Mouse (Mus musculus) heart, embryonic 14.5 days (tissue): ENCODE measurements around the gene Adi1. TPM values are rescaled to one million over a fixed set of nuclear protein-coding genes. Genes with fewer than 3 reads are reported as not detected.

ENCODE experiments used
- ATAC-seq: fragments of 200-750 bp; cut with Nextera tagmentation; 2 replicates; pipeline ENCODE4 v1.8.0; 2017; ENCODE audit warnings: low read depth, moderate TSS enrichment; ENCODE audit not compliant: insufficient number of reproducible peaks, insufficient read depth, low FRiP score
- H3K27ac ChIP-seq, 2 experiments: fragments of 200-500 bp in 1 of 2; fragments of 300-500 bp in 1 of 2; sonication (generic) in 1 of 2; replicated peaks in 1 of 2; 2 replicates each; pipeline ENCODE4 v1.5.1; 2012 to 2014; ENCODE audit warnings: low read depth in 2 of 2, low read length in 2 of 2, control low read depth in 1 of 2, mild to moderate bottlenecking in 1 of 2, mixed read lengths in 1 of 2; ENCODE audit not compliant: control insufficient read depth in 1 of 2, insufficient read depth in 1 of 2
- H3K27me3 ChIP-seq: fragments of 300-500 bp; sonication (generic); 2 replicates; pipeline ENCODE4 v1.6.1; 2014; ENCODE audit warnings: mild to moderate bottlenecking, low read length, control low read depth; ENCODE audit not compliant: control insufficient read depth, insufficient read depth
- H3K36me3 ChIP-seq: fragments of 300-500 bp; sonication (generic); 2 replicates; pipeline ENCODE4 v1.6.1; 2014; ENCODE audit warnings: mild to moderate bottlenecking, control low read depth, low read length, mixed read lengths; ENCODE audit not compliant: control insufficient read depth, insufficient read depth
- H3K4me1 ChIP-seq, 2 experiments: fragments of 200-500 bp in 1 of 2; fragments of 300-500 bp in 1 of 2; sonication (generic) in 1 of 2; 2 replicates each; pipeline ENCODE4 v1.6.1; 2012 to 2014; ENCODE audit warnings: low read length in 2 of 2, control low read depth in 1 of 2, mixed read lengths in 1 of 2; ENCODE audit not compliant: control insufficient read depth in 2 of 2, insufficient read depth in 2 of 2
- H3K4me2 ChIP-seq: fragments of 300-500 bp; sonication (generic); 2 replicates; pipeline ENCODE4 v1.6.1; 2014; ENCODE audit warnings: mild to moderate bottlenecking, low read length
- H3K4me3 ChIP-seq, 2 experiments: fragments of 200-500 bp in 1 of 2; fragments of 300-500 bp in 1 of 2; sonication (generic) in 1 of 2; 2 replicates each; pipeline ENCODE4 v1.5.1; 2012 to 2014; ENCODE audit warnings: low read length in 2 of 2, mild to moderate bottlenecking in 2 of 2, control low read depth in 1 of 2, low read depth in 1 of 2, moderate library complexity in 1 of 2; ENCODE audit not compliant: control insufficient read depth in 1 of 2, insufficient read depth in 1 of 2
- H3K9ac ChIP-seq: fragments of 300-500 bp; sonication (generic); 2 replicates; pipeline ENCODE4 v1.6.1; 2014; ENCODE audit warnings: mild to moderate bottlenecking, low read length
- H3K9me3 ChIP-seq: fragments of 300-500 bp; sonication (generic); 2 replicates; pipeline ENCODE4 v1.6.1; 2016; ENCODE audit warnings: low read length, control low read depth; ENCODE audit not compliant: control insufficient read depth
- WGBS: fragments of 180-500 bp; shearing (Covaris S2); extraction: QIAGEN DNeasy Blood & Tissue Kit; methylation state at CpG from one replicate; pipeline ENCODE4 v1.1.7; 2014; 5-methylcytosine and 5-hydroxymethylcytosine counted together
- polyA plus RNA-seq: library from polyadenylated mRNA; unstranded; fragments of >200 nt; fragmentation: Nextera tagmentation; extraction: Ambion mirVana; gene quantifications from 2 replicates; pipeline ENCODE4 v1.2.1, GENCODE M21; 2014

Gene Adi1
- polyA plus RNA-seq, 1 experiment from 2014 or later, result 50.6 TPM

DNA sequence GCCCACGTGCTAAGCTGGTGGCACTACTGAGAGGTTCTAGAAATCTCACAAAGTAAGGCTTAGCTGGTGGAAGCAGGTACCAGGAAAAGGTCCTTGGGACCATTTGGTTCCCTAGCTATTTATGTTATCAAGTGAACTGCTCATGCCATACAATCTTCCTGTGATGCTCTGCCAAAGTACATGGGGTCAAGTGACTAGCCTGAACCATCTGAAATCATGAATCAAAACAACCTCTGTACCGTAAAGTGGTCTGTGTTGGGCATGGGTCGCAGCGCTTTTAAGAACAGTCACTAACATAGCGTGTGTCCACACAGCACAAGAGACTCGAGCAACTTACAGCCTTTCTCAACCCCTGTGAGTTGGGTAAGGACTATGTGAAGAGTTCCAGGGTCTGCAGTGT is 30.2 kb downstream of the Adi1 start:
- no peak overlapping the region for H3K4me2 ChIP-seq
- H3K9me3 ChIP-seq, result no peaks in the 10 kb centered on the region
- no peak overlapping the region for H3K4me3 ChIP-seq
- 86% methylated on average over 6 of the region's 6 CpGs for WGBS
- H3K27ac ChIP-seq, result no peak overlapping the region
- no peak overlapping the region for H3K9ac ChIP-seq
- no peaks in the 10 kb centered on the region for H3K27me3 ChIP-seq
- H3K4me1 ChIP-seq, result peaks cover 5 to 11% of the 10 kb centered on the region in 2 experiments
- no peak for ATAC-seq
- peaks cover 33% of the 10 kb centered on the region for H3K36me3 ChIP-seq

DNA sequence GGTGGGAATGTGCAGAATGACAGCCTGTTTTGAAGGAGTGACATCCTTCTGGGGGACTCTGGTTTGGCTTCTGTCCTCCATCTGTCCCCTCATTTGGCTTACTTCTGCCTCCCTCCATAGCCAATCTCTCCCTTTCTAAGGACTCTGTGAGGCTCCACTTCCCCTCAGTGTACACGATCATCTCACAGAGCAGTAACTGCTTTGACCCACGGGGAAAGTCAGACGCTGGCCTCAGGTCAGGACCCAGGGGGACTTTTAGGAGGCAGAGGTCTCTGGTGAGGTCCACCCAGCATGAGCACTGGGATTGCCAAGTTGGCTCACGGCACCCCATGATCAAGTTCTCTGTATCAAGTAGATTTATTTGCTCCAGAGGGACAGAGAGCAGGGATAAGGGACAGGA is 33.1 kb downstream of the Adi1 start:
- no peaks in the 10 kb centered on the region for H3K27me3 ChIP-seq
- no peaks in the 10 kb centered on the region for H3K4me1 ChIP-seq
- no peaks in the 10 kb centered on the region for H3K9me3 ChIP-seq
- no peak for ATAC-seq
- no peak overlapping the region for H3K4me2 ChIP-seq
- H3K36me3 ChIP-seq, result peaks cover 61% of the 10 kb centered on the region
- no peak overlapping the region for H3K9ac ChIP-seq
- no peak overlapping the region for H3K4me3 ChIP-seq
- no peak overlapping the region for H3K27ac ChIP-seq
- WGBS, result 92% methylated on average over 4 of the region's 4 CpGs

DNA sequence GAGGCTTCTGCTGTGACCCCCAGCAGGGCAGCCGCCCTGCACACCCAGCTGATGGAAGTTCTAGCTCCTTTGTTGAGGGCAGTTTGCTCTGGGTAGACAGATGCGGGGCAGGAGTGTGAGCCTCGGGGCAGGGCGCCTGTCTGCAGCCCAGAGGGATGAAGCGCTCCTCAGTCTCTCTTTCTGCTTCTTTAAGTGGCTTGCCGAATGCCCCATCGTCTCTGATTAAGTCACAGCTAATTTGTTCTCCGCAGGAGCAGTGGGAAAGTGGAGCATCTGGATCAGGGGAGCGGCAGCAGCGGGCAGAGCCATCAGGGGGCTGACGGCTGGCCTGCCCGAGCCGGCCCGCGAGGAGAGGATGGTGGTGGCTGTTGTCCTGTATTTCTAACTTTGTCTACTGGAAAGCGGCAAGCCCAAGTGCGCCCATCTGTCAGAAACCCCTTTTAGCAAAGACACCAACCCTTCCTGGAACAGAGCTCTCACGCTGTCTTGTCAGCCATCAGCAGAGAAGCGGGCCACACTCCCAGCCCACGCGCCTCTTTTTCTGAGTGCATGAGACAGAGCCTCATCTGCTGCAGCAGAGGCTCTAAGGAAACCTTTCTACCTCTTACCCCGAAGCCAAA is 35.6 kb downstream of the Adi1 start:
- Histone ChIP-seq H3K9ac (no peak overlapping the region), H3K4me1 (no peaks in the 10 kb centered on the region), H3K9me3 (no peaks in the 10 kb centered on the region), H3K36me3 (peaks cover 64% of the 10 kb centered on the region), H3K4me3 (no peak overlapping the region), H3K27me3 (no peaks in the 10 kb centered on the region), H3K4me2 (no peak overlapping the region), H3K27ac (no peak overlapping the region)
- 73% methylated on average over 22 of the region's 22 CpGs for WGBS
- ATAC-seq, result no peak

- peaks cover 59% of the 10 kb centered on the region for H3K36me3 ChIP-seq
- WGBS, result 73% methylated on average over 24 of the region's 24 CpGs
- H3K9ac ChIP-seq, result no peak overlapping the region
- no peak overlapping the region for H3K4me3 ChIP-seq
- no peaks in the 10 kb centered on the region for H3K27me3 ChIP-seq
- H3K4me1 ChIP-seq, result no peaks in the 10 kb centered on the region
- no peak for ATAC-seq
- no peak overlapping the region for H3K4me2 ChIP-seq
- H3K27ac ChIP-seq, result no peak overlapping the region
- H3K9me3 ChIP-seq, result no peaks in the 10 kb centered on the region
Measured at GRCm38 (mm10) chr12:28714822-28715632, 40.0 kb downstream of the Adi1 start.

- H3K9ac ChIP-seq, result no peak overlapping the region
- H3K9me3 ChIP-seq, result no peaks in the 10 kb centered on the region
- no peak overlapping the region for H3K27ac ChIP-seq
- WGBS, result 76% methylated on average over 2 of the region's 2 CpGs
- no peak overlapping the region for H3K4me2 ChIP-seq
- ATAC-seq, result no peak
- H3K4me1 ChIP-seq, result no peaks in the 10 kb centered on the region
- no peak overlapping the region for H3K4me3 ChIP-seq
- no peaks in the 10 kb centered on the region for H3K27me3 ChIP-seq
- H3K36me3 ChIP-seq, result peaks cover 58% of the 10 kb centered on the region
Measured at GRCm38 (mm10) chr12:28717066-28717465, 42.0 kb downstream of the Adi1 start.

DNA sequence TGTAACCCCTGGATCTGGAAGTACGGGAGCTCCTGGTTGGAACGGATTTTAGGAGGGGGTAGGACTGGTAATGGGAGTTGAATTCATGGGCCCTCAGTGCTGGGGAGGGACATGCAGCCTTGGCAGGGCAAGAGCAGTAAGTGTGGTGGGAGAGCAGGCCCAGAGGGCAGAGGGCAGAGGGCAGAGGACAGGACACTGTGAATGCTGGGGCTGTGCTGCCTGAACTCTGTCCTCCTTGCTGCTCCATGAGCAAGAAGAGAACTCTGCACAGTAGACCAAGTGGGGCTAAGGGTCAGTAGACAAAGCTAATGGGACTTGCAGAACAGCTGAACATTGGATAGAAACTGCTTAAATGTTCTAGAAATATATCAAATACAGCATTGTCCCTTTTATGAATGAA is 43.1 kb downstream of the Adi1 start:
- no peak overlapping the region for H3K4me2 ChIP-seq
- no peaks in the 10 kb centered on the region for H3K9me3 ChIP-seq
- no peaks in the 10 kb centered on the region for H3K4me1 ChIP-seq
- no peak overlapping the region for H3K27ac ChIP-seq
- H3K9ac ChIP-seq, result no peak overlapping the region
- H3K4me3 ChIP-seq, result no peak overlapping the region
- no peaks in the 10 kb centered on the region for H3K27me3 ChIP-seq
- 92% methylated on average over 2 of the region's 2 CpGs for WGBS
- ATAC-seq, result no peak
- H3K36me3 ChIP-seq, result peaks cover 56% of the 10 kb centered on the region

GRCm38 (mm10) chr12:28724366-28724765 is 49.3 kb downstream of the Adi1 start:
- no peaks in the 10 kb centered on the region for H3K4me1 ChIP-seq
- no peak overlapping the region for H3K4me2 ChIP-seq
- 88% methylated on average over 3 of the region's 3 CpGs for WGBS
- no peak for ATAC-seq
- H3K36me3 ChIP-seq, result peaks cover 47% of the 10 kb centered on the region
- H3K27ac ChIP-seq, result no peak overlapping the region
- no peaks in the 10 kb centered on the region for H3K27me3 ChIP-seq
- no peak overlapping the region for H3K4me3 ChIP-seq
- no peak overlapping the region for H3K9ac ChIP-seq
- no peaks in the 10 kb centered on the region for H3K9me3 ChIP-seq
